Mouse (Mus musculus) liver, embryonic 15.5 days (tissue): ENCODE results near the gene Ptpro. TPM values are rescaled to one million over a fixed set of nuclear protein-coding genes. Genes with fewer than 3 reads are reported as not detected.

Source experiments
- ATAC-seq: fragments of 200-750 bp; cut with Nextera tagmentation; 2 replicates; pipeline ENCODE4 v1.8.0; 2017; ENCODE audit warnings: moderate number of reproducible peaks, mild to moderate bottlenecking, moderate library complexity; ENCODE audit not compliant: insufficient read depth
- H3K27ac ChIP-seq: fragments of 300-500 bp; sonication (generic); replicated peaks from 2 replicates; pipeline ENCODE4 v1.5.1; 2015; ENCODE audit warnings: mild to moderate bottlenecking, inconsistent platforms
- H3K27me3 ChIP-seq: fragments of 300-500 bp; sonication (generic); 2 replicates; pipeline ENCODE4 v1.6.1; 2015; ENCODE audit warnings: mild to moderate bottlenecking, inconsistent platforms
- H3K36me3 ChIP-seq: fragments of 300-500 bp; sonication (generic); replicated peaks from 2 replicates; pipeline ENCODE4 v1.6.1; 2015; ENCODE audit warnings: moderate library complexity, mild to moderate bottlenecking, inconsistent platforms
- H3K4me1 ChIP-seq: fragments of 300-500 bp; sonication (generic); replicated peaks from 2 replicates; pipeline ENCODE4 v1.6.1; 2015; ENCODE audit warnings: inconsistent platforms
- H3K4me2 ChIP-seq: fragments of 300-500 bp; sonication (generic); 2 replicates; pipeline ENCODE4 v1.6.1; 2015; ENCODE audit warnings: moderate library complexity, mild to moderate bottlenecking, inconsistent platforms
- H3K4me3 ChIP-seq: fragments of 300-500 bp; sonication (generic); replicated peaks from 2 replicates; pipeline ENCODE4 v1.5.1; 2015; ENCODE audit warnings: mild to moderate bottlenecking, inconsistent platforms
- H3K9ac ChIP-seq: fragments of 300-500 bp; sonication (generic); 2 replicates; pipeline ENCODE4 v1.6.1; 2015; ENCODE audit warnings: moderate library complexity, mild to moderate bottlenecking, inconsistent platforms
- H3K9me3 ChIP-seq: fragments of 300-500 bp; sonication (generic); replicated peaks from 2 replicates; pipeline ENCODE4 v1.6.1; 2016; ENCODE audit warnings: inconsistent platforms
- WGBS: fragments of 180-500 bp; shearing (Covaris S2); methylation state at CpG from one replicate; pipeline ENCODE4 v1.1.7; 2015; ENCODE audit warnings: mixed read lengths; ENCODE audit not compliant: insufficient replicate concordance; 5-methylcytosine and 5-hydroxymethylcytosine counted together
- polyA plus RNA-seq: library from polyadenylated mRNA; unstranded; fragments of >200 nt; fragmentation: Nextera tagmentation; extraction: Ambion mirVana; gene quantifications from 2 replicates; pipeline ENCODE4 v1.2.1, GENCODE M21; 2015

Ptpro gene
- polyA plus RNA-seq, 1 experiment from 2014 or later = 1.5 TPM

GRCm38 (mm10) chr6:137331826-137332225, 79.7 kb downstream of the Ptpro start:
- Histone ChIP-seq H3K27ac (no peak overlapping the region), H3K36me3 (no peaks in the 10 kb centered on the region), H3K9ac (no peak overlapping the region), H3K4me3 (no peak overlapping the region), H3K4me1 (no peaks in the 10 kb centered on the region), H3K27me3 (no peaks in the 10 kb centered on the region), H3K4me2 (no peak overlapping the region), H3K9me3 (0 out of 2 replicates have a peak, but pooled peaks cover 3% of the 10 kb centered on the region)
- 53% methylated on average over 3 of the region's 3 CpGs for WGBS
- ATAC-seq = no peak

- Histone ChIP-seq H3K36me3 (no peaks in the 10 kb centered on the region), H3K4me2 (no peak overlapping the region), H3K9ac (no peak overlapping the region), H3K9me3 (no peaks in the 10 kb centered on the region), H3K4me3 (no peak overlapping the region), H3K4me1 (no peaks in the 10 kb centered on the region), H3K27me3 (no peaks in the 10 kb centered on the region), H3K27ac (no peak overlapping the region)
- WGBS = 35% methylated on average over 4 of the region's 4 CpGs
- no peak for ATAC-seq
Observed at GRCm38 (mm10) chr6:137339071-137339470, 87.0 kb downstream of the Ptpro start.

GRCm38 (mm10) chr6:137343688-137344441, 91.7 kb downstream of the Ptpro start:
- ATAC-seq = no peak
- WGBS = 49% methylated on average over 5 of the region's 5 CpGs
- Histone ChIP-seq H3K9me3 (no peaks in the 10 kb centered on the region), H3K27ac (no peak overlapping the region), H3K36me3 (no peaks in the 10 kb centered on the region), H3K4me1 (no peaks in the 10 kb centered on the region), H3K9ac (no peak overlapping the region), H3K4me3 (no peak overlapping the region), H3K27me3 (no peaks in the 10 kb centered on the region), H3K4me2 (no peak overlapping the region)

GRCm38 (mm10) chr6:137360166-137360565, 108.0 kb downstream of the Ptpro start:
- no peak for ATAC-seq
- no peaks in the 10 kb centered on the region for H3K27me3 ChIP-seq
- H3K27ac ChIP-seq = no peak overlapping the region
- H3K9me3 ChIP-seq = no peaks in the 10 kb centered on the region
- no peak overlapping the region for H3K9ac ChIP-seq
- H3K36me3 ChIP-seq = no peaks in the 10 kb centered on the region
- WGBS = 69% methylated on average over 7 of the region's 7 CpGs
- H3K4me3 ChIP-seq = no peak overlapping the region
- H3K4me2 ChIP-seq = no peak overlapping the region
- no peaks in the 10 kb centered on the region for H3K4me1 ChIP-seq

- ATAC-seq = no peak
- no peak overlapping the region for H3K27ac ChIP-seq
- no peaks in the 10 kb centered on the region for H3K36me3 ChIP-seq
- no peak overlapping the region for H3K4me2 ChIP-seq
- no peak overlapping the region for H3K9ac ChIP-seq
- no peaks in the 10 kb centered on the region for H3K9me3 ChIP-seq
- no peak overlapping the region for H3K4me3 ChIP-seq
- no peaks in the 10 kb centered on the region for H3K27me3 ChIP-seq
- H3K4me1 ChIP-seq = no peaks in the 10 kb centered on the region
- WGBS = 59% methylated on average over 8 of the region's 8 CpGs
Observed at GRCm38 (mm10) chr6:137362216-137362615, 110.1 kb downstream of the Ptpro start.

- H3K27ac ChIP-seq = no peak overlapping the region
- ATAC-seq = no peak
- 76% methylated on average over 5 of the region's 5 CpGs for WGBS
- no peaks in the 10 kb centered on the region for H3K27me3 ChIP-seq
- H3K9me3 ChIP-seq = no peaks in the 10 kb centered on the region
- no peaks in the 10 kb centered on the region for H3K36me3 ChIP-seq
- no peak overlapping the region for H3K4me3 ChIP-seq
- no peak overlapping the region for H3K4me2 ChIP-seq
- H3K4me1 ChIP-seq = no peaks in the 10 kb centered on the region
- no peak overlapping the region for H3K9ac ChIP-seq
Observed at GRCm38 (mm10) chr6:137364681-137365080, 112.6 kb downstream of the Ptpro start.

- Histone ChIP-seq H3K36me3 (no peaks in the 10 kb centered on the region), H3K27me3 (no peaks in the 10 kb centered on the region), H3K4me2 (no peak overlapping the region), H3K9ac (no peak overlapping the region), H3K27ac (no peak overlapping the region), H3K9me3 (no peaks in the 10 kb centered on the region), H3K4me3 (no peak overlapping the region), H3K4me1 (no peaks in the 10 kb centered on the region)
- no peak for ATAC-seq
- 52% methylated on average over 2 of the region's 2 CpGs for WGBS
Observed at GRCm38 (mm10) chr6:137365637-137366036, 113.5 kb downstream of the Ptpro start.

- Histone ChIP-seq H3K9me3 (no peaks in the 10 kb centered on the region), H3K4me1 (no peaks in the 10 kb centered on the region), H3K9ac (no peak overlapping the region), H3K4me2 (no peak overlapping the region), H3K27me3 (no peaks in the 10 kb centered on the region), H3K27ac (no peak overlapping the region), H3K4me3 (no peak overlapping the region), H3K36me3 (no peaks in the 10 kb centered on the region)
- ATAC-seq = no peak
- WGBS = 61% methylated on average over 8 of the region's 8 CpGs
Observed at GRCm38 (mm10) chr6:137370745-137371144, 118.6 kb downstream of the Ptpro start.

GRCm38 (mm10) chr6:137371455-137371854, 119.3 kb downstream of the Ptpro start:
- WGBS = 50% methylated on average over 6 of the region's 6 CpGs
- no peaks in the 10 kb centered on the region for H3K27me3 ChIP-seq
- no peak overlapping the region for H3K4me2 ChIP-seq
- no peaks in the 10 kb centered on the region for H3K9me3 ChIP-seq
- no peak for ATAC-seq
- no peak overlapping the region for H3K27ac ChIP-seq
- no peaks in the 10 kb centered on the region for H3K4me1 ChIP-seq
- H3K9ac ChIP-seq = no peak overlapping the region
- no peak overlapping the region for H3K4me3 ChIP-seq
- no peaks in the 10 kb centered on the region for H3K36me3 ChIP-seq

GRCm38 (mm10) chr6:137373920-137374319, 121.8 kb downstream of the Ptpro start:
- no peak for ATAC-seq
- no peak overlapping the region for H3K27ac ChIP-seq
- 59% methylated on average over 6 of the region's 6 CpGs for WGBS
- H3K4me2 ChIP-seq = no peak overlapping the region
- no peaks in the 10 kb centered on the region for H3K9me3 ChIP-seq
- H3K4me3 ChIP-seq = no peak overlapping the region
- no peaks in the 10 kb centered on the region for H3K27me3 ChIP-seq
- no peaks in the 10 kb centered on the region for H3K4me1 ChIP-seq
- no peak overlapping the region for H3K9ac ChIP-seq
- no peaks in the 10 kb centered on the region for H3K36me3 ChIP-seq

- Histone ChIP-seq H3K36me3 (no peaks in the 10 kb centered on the region), H3K9me3 (no peaks in the 10 kb centered on the region), H3K9ac (no peak overlapping the region), H3K27me3 (no peaks in the 10 kb centered on the region), H3K4me2 (no peak overlapping the region), H3K4me3 (no peak overlapping the region), H3K27ac (no peak overlapping the region), H3K4me1 (no peaks in the 10 kb centered on the region)
- 59% methylated on average over 9 of the region's 9 CpGs for WGBS
- ATAC-seq = no peak
Observed at GRCm38 (mm10) chr6:137382546-137382945, 130.4 kb downstream of the Ptpro start.

- no peaks in the 10 kb centered on the region for H3K4me1 ChIP-seq
- H3K4me2 ChIP-seq = no peak overlapping the region
- H3K27ac ChIP-seq = no peak overlapping the region
- no peak overlapping the region for H3K9ac ChIP-seq
- no peak overlapping the region for H3K4me3 ChIP-seq
- no peak for ATAC-seq
- no peaks in the 10 kb centered on the region for H3K27me3 ChIP-seq
- WGBS = 46% methylated on average over 4 of the region's 4 CpGs
- H3K36me3 ChIP-seq = no peaks in the 10 kb centered on the region
- H3K9me3 ChIP-seq = no peaks in the 10 kb centered on the region
Observed at GRCm38 (mm10) chr6:137386344-137386743, 134.2 kb downstream of the Ptpro start.
